Mouse (Mus musculus) bone marrow macrophage, adult 2 months (primary cell): ENCODE data around the gene Adam12. TPM values are rescaled to one million over a fixed set of nuclear protein-coding genes. Genes with fewer than 3 reads are reported as not detected.

Source experiments
- H3K27ac ChIP-seq: 2 replicates; pipeline ENCODE4 v1.5.1; 2012; ENCODE audit warnings: low read depth, low read length; ENCODE audit not compliant: insufficient read depth
- H3K4me1 ChIP-seq: 2 replicates; pipeline ENCODE4 v1.6.1; 2012; ENCODE audit warnings: low read length; ENCODE audit not compliant: control insufficient read depth, insufficient read depth
- H3K4me3 ChIP-seq: 2 replicates; pipeline ENCODE4 v1.5.1; 2012; ENCODE audit warnings: mild to moderate bottlenecking, low read length, moderate library complexity; ENCODE audit not compliant: insufficient read depth
- CTCF ChIP-seq: IDR thresholded peaks from 2 replicates; pipeline ENCODE4 v1.5.1; 2012; ENCODE audit warnings: low read depth, mild to moderate bottlenecking, low read length, moderate library complexity
- POLR2A ChIP-seq: IDR thresholded peaks from 2 replicates; pipeline ENCODE4 v1.6.1; 2012; ENCODE audit warnings: mild to moderate bottlenecking, low read depth, low read length, borderline replicate concordance
- polyA plus RNA-seq: library from polyadenylated mRNA; stranded (reverse); fragments of >200 nt; gene quantifications from 2 replicates; pipeline ENCODE4 v1.2.4, GENCODE M21; 2012; ENCODE audit not compliant: missing spikeins, insufficient read depth, insufficient read length

The Adam12 gene
- polyA plus RNA-seq, 1 experiment, result not detected

DNA sequence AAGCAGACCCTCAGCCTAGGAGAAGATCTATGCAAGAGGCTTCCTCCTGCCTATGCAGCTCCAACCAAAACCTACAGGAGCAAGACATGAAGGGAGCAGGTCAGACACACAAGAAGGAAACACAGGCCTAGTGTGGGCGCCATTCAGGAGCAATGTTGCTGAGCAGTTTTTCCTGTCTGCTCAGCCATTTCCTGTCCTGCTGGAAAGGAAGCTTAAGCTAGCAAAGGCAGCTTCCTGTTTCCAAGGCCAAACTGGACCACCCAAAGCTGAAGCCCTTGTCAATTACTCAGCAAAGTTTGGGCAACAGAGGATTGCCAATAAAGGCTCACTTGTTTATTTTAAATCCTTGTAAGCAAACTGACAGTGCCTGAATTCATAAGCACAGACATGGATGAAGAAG is 10.8 kb upstream of the Adam12 start:
- TF ChIP-seq CTCF (no peak), POLR2A (no peak)
- Histone ChIP-seq H3K27ac (no peak overlapping the region), H3K4me1 (no peaks in the 10 kb centered on the region), H3K4me3 (no peak overlapping the region)

DNA sequence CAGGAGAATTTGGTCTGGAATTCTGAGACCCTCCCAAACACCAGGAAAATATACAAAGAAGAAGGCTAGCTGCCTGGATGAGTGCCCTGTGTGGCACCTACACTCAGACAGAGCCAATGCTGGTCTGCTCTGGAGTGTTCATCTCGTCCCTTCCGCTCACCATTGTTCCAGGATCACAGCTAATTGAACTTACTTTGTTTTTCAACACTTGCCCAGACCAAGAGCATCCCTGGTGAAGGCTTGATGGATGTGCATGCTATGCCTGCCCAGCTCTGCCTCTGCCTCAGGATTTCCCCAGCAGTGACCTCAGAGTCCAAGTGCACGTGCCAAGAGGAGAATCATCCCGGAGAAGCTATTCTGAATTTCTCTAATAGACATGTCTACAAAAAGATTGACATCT is 9.3 kb upstream of the Adam12 start:
- Histone ChIP-seq H3K27ac (no peak overlapping the region), H3K4me1 (no peaks in the 10 kb centered on the region), H3K4me3 (no peak overlapping the region)
- TF ChIP-seq CTCF (no peak), POLR2A (no peak)

DNA sequence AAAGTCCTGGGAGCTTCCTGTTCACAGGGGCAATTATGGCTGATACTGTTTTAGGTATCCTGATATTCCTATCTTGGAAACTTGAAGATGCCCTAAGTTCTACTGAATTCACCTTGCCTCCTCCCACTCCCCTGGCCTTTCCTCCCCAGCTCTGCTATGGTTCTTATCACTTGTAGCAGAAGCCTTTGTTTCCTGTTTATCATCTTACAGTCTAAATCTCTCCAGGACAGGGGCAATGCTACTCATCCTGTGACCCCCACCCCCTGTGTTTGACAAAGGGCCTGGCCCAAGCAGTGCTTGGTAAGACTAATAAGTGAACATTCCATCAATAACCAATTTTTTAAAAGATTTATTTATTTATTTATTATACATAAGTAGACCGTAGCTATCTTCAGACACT is 8.6 kb upstream of the Adam12 start:
- Histone ChIP-seq H3K4me1 (no peaks in the 10 kb centered on the region), H3K4me3 (no peak overlapping the region)
- TF ChIP-seq POLR2A, result no peak
- TF ChIP-seq CTCF, result no peak

DNA sequence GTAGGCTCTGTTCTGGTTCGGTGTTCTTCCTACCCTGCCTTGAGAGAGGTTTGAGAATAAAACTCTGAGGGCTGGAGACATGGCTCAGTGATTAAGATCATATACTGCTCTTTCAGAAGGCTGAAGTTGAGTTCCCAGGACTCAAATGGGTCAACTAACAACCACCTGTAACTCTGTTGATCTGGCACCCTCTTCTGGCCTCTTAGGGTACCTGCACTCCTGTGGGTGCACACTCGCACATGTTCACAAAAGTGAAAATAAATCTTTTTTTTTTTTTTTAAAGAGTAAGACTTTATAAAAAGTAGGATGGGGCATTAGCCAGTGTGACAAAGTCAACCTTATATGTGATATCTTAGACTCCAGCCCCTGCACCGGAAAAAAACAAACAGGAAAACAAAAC is 6.9 kb upstream of the Adam12 start:
- H3K4me3 ChIP-seq, result no peak overlapping the region
- H3K27ac ChIP-seq, result no peak overlapping the region
- TF ChIP-seq CTCF (no peak), POLR2A (no peak)
- H3K4me1 ChIP-seq, result no peaks in the 10 kb centered on the region

More for the DNA sequence above, 8.6 kb upstream of the Adam12 start:
- no peak overlapping the region for H3K27ac ChIP-seq

DNA sequence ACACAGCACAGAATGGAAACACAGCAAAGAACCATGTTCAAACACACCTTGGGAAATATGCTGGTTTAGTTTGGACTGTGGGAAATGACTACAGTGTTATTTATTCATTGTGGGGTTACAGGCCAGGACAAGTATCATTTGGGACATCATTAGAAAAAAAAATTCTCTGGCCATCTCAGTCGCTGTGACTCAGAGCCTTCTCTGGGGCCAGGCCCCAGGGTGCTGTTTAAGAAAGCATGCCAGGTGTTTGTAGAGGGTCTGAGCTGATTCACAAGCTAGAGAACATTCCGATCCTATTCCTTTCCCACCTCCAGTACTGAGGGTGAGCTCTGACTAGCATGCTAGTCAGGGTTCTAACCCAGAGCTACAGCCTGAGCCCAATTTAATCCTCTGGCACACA is 5.4 kb upstream of the Adam12 start:
- no peaks in the 10 kb centered on the region for H3K4me1 ChIP-seq
- no peak overlapping the region for H3K27ac ChIP-seq
- TF ChIP-seq CTCF (no peak), POLR2A (no peak)
- no peak overlapping the region for H3K4me3 ChIP-seq

DNA sequence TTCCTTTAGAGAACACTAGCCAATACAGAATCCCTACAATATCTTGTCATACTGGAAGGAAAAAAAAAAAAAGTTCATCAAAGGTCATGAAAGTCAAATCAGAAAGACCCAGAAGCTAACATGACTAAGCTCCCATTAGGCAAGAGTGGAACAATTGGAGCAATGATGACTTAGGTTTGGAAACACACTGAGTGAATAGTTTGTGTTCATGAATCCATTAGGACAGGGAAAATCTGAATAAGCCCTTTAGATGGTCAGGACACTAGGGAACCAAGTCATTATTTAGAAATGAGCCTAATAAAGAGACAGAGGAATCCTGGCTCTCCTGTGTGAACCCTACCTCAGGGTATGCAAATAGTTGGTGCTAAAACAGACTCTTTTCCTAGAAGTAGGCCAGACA is 4.8 kb upstream of the Adam12 start:
- TF ChIP-seq POLR2A (no peak), CTCF (no peak)
- no peaks in the 10 kb centered on the region for H3K4me1 ChIP-seq
- H3K27ac ChIP-seq, result no peak overlapping the region
- no peak overlapping the region for H3K4me3 ChIP-seq

DNA sequence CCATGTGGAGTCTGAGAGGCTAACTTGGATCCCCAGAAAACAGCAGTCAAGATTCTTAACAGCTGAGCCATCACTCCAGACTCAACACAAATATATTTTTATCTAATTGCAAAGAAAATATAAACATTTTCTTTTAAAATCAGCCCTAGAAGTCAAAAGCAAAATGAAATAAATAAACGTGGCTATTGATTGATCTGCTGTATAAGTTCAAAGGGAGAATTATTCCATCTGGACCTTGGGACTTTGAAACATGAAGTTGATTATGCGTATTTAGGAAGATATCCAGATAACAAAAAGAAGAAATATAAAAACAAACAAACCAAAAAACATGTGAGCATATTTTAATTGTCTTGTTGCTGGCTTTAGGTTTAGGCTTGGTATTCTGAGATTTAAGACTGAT is 3.6 kb upstream of the Adam12 start:
- H3K4me3 ChIP-seq, result no peak overlapping the region
- H3K4me1 ChIP-seq, result no peaks in the 10 kb centered on the region
- no peak overlapping the region for H3K27ac ChIP-seq
- TF ChIP-seq POLR2A, result no peak

DNA sequence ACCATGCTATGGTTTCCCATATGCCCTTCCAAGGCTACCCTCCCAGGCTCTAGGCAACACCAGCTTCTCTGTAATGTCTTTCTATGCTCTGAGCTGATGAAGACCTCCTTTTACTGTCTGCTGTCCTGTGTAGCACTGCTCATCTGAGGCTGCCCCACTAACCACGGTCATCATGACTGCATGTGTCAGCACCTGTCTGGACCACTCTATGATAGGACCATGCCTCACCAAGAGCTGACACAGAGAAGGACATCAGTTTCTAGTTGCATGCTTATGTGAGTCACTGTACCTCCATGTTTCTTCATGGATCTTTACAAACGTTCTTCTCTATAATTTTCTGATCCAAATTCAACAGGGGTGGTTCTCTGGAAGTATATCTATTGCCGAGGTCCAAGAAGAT is 1.2 kb downstream of the Adam12 start:
- no peak overlapping the region for H3K4me3 ChIP-seq
- no peaks in the 10 kb centered on the region for H3K4me1 ChIP-seq
- TF ChIP-seq CTCF (no peak), POLR2A (no peak)
- no peak overlapping the region for H3K27ac ChIP-seq

DNA sequence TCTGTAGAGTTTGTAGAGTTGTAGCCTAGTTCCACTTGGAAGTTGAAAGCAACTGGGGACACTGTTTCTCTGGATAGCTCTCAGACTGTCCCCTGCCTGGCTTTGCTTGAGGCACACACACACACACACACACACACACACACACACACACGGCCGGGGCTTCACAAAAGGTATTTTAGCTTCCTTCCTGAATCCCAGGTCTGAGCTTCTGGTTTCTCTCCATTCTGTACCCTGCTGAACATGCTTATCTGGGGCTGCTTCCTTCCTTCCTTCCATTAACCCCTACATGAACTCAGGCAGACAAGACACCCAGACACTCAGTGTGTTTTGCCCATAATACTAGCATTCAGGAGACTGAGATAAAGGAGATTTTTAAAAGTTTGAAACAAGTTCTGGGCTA is 2.0 kb downstream of the Adam12 start:
- Histone ChIP-seq H3K27ac (no peak overlapping the region), H3K4me1 (no peaks in the 10 kb centered on the region), H3K4me3 (no peak overlapping the region)
- TF ChIP-seq CTCF (no peak), POLR2A (no peak)

DNA sequence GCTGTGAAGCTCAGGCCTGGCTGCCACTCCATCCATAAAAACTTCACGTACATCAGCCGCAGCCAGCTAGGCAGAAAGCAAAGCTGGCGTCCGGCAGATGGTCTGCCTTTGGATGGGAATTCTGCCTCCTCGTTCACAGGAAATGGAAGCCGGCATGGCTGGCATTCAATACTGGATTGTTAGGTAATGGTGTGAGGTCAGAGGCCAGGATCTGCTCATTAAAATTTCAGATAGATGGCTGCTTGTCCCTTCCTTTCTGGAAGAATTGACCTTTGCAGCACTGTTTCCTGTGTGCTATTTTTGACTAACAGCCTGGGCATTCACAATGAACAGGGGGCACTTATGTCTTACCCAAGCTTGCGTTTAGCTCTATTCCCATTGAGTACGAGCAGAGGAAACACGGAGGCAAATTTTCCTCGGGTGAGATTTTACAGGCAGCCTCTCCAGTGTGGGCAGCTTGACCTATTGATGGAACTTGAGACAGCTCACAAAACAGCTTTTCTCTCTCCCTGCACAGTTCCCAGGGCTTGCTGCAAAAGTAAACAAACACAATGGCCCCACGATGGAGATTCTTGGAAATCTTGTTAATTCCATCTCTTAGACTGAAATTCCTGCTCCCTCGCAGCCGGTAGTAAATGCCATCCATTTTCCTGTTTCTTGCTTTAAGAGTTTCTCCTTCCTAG is 4.0 kb downstream of the Adam12 start:
- Histone ChIP-seq H3K27ac (no peak overlapping the region), H3K4me1 (no peaks in the 10 kb centered on the region), H3K4me3 (no peak overlapping the region)
- TF ChIP-seq CTCF (no peak), POLR2A (no peak)

DNA sequence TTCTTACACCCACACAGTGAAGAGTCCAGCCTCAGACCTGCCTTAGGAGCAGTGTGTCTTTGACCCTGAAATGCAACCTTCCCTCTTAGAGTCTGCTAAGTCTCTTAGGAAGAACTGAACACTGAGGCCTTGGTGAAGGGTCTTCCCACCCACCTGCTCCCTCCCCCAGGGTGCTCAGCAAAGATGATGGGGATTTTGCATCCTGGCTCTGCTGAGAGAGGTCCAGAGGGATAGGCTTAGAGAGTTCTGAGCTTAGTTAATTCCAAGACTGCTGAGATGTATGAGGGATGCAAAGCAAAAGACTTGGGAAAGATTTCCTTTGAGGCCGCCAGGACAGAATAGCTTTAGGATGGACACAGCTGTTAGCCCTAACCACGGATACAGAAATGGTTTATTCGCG is 4.8 kb downstream of the Adam12 start:
- H3K27ac ChIP-seq, result no peak overlapping the region
- TF ChIP-seq CTCF, result no peak
- no peak for TF ChIP-seq POLR2A

More for the DNA sequence above, 4.8 kb downstream of the Adam12 start:
- H3K4me3 ChIP-seq, result no peak overlapping the region
- no peaks in the 10 kb centered on the region for H3K4me1 ChIP-seq
